Mouse (Mus musculus) T-helper 17 cell (primary cell): ENCODE measurements at regions not wholly inside any gene's neighbourhood (a gene's known extent, or its start where the extent isn't known, plus 50 kb on each side); places are given as distances from the start of the nearest gene placed in this dataset.

Source experiments
- in situ Hi-C, 2 experiments: fragments of 300-600 bp; cut with MboI, MseI; formaldehyde crosslinking; loops; 1 replicate in 1 of 2; 2 replicates in 1 of 2; pipeline ENCODE4 v1.15.1; 2025; ENCODE audit warnings: high pct_unique_total_duplicates in 2 of 2

DNA sequence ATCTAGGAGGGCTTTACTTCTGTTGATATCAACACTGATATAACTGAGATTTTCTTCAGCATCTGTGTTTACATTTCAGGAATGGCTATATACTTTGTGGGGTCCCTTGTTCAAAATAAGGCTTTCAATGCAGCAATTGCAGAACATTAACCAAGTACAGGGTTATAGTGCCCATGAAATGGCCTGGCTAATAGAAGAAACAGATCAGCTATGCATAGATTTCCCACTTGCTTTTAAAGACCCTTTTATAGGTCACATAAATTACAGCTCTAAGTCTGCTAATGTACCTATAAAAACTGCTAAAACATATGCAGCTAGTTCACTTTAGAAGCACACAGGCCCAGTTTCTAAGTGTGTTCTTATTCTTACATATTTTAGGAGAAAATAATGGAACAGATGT lies 472.1 kb downstream of the Nup35 start:
- in situ Hi-C loops: no loop called here

- in situ Hi-C loops: no loop called here
Measured at GRCm38 (mm10) chr2:81105834-81106233, 488.8 kb downstream of the Nup35 start.

DNA sequence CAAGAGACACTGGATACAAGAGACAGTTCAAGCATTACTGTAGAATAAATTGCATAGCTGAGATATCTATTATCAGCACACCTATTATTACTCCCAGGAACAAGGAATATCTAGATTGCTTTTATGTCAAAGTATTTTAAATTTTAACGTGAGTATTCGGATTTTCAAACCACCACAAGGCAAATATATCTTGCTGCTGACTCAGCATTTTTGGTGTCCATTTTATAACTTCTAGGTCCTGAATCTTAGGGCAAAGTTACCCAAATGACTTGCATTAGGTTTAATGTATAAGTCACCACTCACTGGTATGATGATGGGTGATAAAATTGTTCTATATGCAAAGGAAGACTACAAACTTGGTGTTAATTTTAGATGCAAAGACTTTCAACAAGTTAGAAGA lies 501.7 kb downstream of the Nup35 start:
- in situ Hi-C loops: no loop called here

DNA sequence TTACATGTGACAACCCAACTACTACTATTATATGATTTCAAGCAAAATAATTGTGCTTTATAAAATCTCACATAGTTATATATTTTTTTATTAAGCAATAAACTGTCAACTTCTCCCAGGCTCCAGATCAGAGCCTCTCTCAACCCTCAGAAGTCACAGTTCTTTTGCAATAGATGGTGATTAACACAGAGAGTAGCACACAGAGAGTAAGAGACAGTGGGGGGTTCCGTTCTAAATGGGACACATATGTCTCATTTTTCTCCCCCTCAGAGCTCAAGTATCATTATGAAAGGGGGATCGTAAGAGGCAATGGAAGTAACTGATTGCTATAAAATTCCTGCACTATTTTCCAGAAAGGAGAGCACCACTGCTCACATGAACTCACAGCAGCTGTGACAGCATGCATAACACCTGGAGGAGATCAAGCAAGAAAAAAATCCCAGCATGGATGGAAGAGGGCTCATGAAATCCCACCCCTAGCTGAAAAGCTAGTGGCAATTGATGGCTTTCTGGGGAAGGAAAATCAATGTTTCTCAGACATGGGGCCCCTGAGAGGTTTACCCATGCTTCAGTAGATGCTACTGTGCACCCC lies 503.5 kb downstream of the Nup35 start:
- in situ Hi-C loops: loop anchor here in 1 of 2 experiments (10.0 kb wide), 1 partner anchor 406 kb away; no protein-coding TSS in a partner anchor

DNA sequence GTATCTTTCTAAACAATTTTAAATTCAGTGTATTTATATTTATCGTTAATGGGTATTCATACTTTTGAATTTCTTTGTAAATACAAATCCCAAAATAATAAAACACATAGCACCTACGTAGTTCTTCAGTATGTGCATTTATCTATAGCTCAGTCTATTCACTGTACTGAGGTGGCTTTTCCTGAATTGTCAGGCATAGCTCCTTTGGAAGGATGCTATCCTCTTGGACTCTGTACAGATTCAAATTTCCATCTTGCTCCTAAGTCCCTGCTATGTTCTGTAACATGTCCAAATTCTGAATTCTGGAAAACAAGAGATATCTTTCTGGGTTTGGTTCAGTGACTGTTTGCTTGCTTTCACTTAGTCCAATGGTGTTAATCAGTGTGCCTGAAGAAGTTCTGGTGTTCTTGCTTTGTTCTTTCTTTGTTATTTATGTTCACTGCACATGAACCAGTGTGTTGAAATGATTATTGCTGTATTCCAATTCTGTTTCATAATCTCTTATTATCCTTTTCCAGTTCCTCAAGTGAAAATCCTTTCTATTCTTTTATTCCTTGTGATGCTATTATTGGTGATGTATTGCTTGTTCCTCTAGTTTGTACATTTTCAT lies 519.5 kb downstream of the Nup35 start:
- in situ Hi-C loops: no loop called here

GRCm38 (mm10) chr2:81143600-81143999 lies 526.6 kb downstream of the Nup35 start:
- in situ Hi-C loops: no loop called here

DNA sequence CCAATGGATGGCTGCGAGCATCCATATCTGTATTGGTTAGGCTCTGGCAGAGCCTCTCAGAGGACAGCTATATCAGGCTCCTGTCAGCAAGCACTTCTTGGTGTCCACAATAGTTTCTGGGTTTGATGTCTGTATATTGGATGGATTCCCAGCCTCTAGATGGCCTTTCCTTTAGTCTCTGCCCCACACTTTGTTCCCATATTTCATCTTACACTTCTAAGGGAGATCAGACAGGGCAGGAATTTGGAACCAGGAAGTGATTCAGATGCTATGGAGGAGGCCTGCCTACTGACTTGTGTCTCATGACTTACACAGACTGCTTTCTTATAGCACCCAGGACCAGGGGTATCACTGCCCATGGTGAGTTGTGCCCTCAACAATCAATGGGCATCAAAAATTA lies 529.4 kb downstream of the Nup35 start:
- in situ Hi-C loops: no loop called here

DNA sequence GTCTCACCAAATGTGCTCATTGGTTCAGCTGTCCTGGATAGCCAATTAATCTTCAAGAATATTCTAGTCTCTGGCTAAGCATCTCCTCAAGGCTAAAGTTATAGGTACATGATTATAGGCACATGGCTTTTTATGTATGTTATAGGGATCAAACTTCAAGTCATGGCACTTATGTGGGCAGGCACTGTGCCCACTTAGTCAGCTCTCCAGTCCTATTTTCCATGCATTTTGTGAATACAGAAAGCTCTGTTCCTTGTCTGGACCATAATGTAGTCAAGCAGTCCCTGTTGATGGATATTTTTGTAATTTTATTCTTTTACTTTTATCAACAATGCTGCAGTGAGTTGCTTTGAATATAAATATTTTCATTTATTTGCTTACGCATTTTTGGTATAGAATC lies 531.1 kb downstream of the Nup35 start:
- in situ Hi-C loops: no loop called here

DNA sequence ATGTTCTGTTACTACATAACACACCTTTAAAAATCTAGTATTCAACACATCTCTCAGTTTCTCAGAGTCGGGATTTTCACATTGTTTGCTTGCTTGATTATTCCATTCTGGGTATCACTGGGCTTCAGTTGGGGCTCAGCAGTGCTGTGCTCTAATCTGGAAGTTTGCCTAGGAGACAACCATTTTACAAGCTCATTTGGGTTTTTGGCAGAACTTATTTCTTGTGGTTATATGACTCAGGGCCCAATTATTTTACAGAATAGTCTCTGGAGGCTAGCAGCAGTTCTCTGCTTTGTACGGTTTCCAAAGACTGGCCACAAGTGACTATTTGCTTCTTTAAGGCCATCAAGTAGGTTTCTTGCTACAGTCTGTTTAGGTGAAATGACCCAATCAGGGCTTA lies 565.4 kb downstream of the Nup35 start:
- in situ Hi-C loops: loop anchor here in 1 of 2 experiments (5.0 to 25.0 kb wide), 2 partner anchors 50 to 1780 kb away; no protein-coding TSS in a partner anchor

GRCm38 (mm10) chr2:81185976-81186375 lies 568.9 kb downstream of the Nup35 start:
- in situ Hi-C loops: loop anchor here in 1 of 2 experiments (25.0 kb wide), 1 partner anchor 1776 kb away; no protein-coding TSS in a partner anchor

- in situ Hi-C loops: loop anchor here in 1 of 2 experiments (25.0 kb wide), 1 partner anchor 1771 kb away; no protein-coding TSS in a partner anchor
Measured at GRCm38 (mm10) chr2:81190831-81191230, 573.8 kb downstream of the Nup35 start.

- in situ Hi-C loops: no loop called here
Measured at GRCm38 (mm10) chr2:81200541-81200940, 583.5 kb downstream of the Nup35 start.
